Mouse (Mus musculus) embryonic facial prominence, embryonic 11.5 days (tissue): ENCODE data around the gene Abi1. TPM values are rescaled to one million over a fixed set of nuclear protein-coding genes. Genes with fewer than 3 reads are reported as not detected.

ENCODE experiments used
- ATAC-seq: fragments of 200-750 bp; cut with Nextera tagmentation; replicated peaks from 2 replicates; pipeline ENCODE4 v1.8.0; 2017; ENCODE audit warnings: low read depth; ENCODE audit not compliant: insufficient number of reproducible peaks, low FRiP score, low TSS enrichment
- DNase-seq: peaks from one replicate; pipeline ENCODE4 v3.0.0-alpha.2; 2015; ENCODE audit warnings: low spot score
- H3K27ac ChIP-seq: fragments of 300-500 bp; sonication (generic); replicated peaks from 2 replicates; pipeline ENCODE4 v1.5.1; 2014; ENCODE audit warnings: mild to moderate bottlenecking, low read depth, low read length, control low read depth
- H3K27me3 ChIP-seq: fragments of 300-500 bp; sonication (generic); 2 replicates; pipeline ENCODE4 v1.6.1; 2014; ENCODE audit warnings: mild to moderate bottlenecking, low read length, moderate library complexity, mixed read lengths; ENCODE audit not compliant: control insufficient read depth, insufficient read depth
- H3K36me3 ChIP-seq: fragments of 300-500 bp; sonication (generic); replicated peaks from 2 replicates; pipeline ENCODE4 v1.6.1; 2014; ENCODE audit warnings: low read depth, mild to moderate bottlenecking, low read length, moderate library complexity, mixed read lengths; ENCODE audit not compliant: control insufficient read depth, insufficient read depth
- H3K4me1 ChIP-seq: fragments of 300-500 bp; sonication (generic); 2 replicates; pipeline ENCODE4 v1.6.1; 2014; ENCODE audit warnings: low read length, mixed read lengths; ENCODE audit not compliant: control insufficient read depth, insufficient read depth
- H3K4me2 ChIP-seq: fragments of 300-500 bp; sonication (generic); 2 replicates; pipeline ENCODE4 v1.6.1; 2014; ENCODE audit warnings: low read depth, mild to moderate bottlenecking, control low read depth, low read length, moderate library complexity
- H3K4me3 ChIP-seq: fragments of 300-500 bp; sonication (generic); 2 replicates; pipeline ENCODE4 v1.5.1; 2014; ENCODE audit warnings: low read depth, low read length, control low read depth
- H3K9ac ChIP-seq: fragments of 300-500 bp; sonication (generic); replicated peaks from 2 replicates; pipeline ENCODE4 v1.6.1; 2014; ENCODE audit warnings: mild to moderate bottlenecking, control low read depth, low read length
- H3K9me3 ChIP-seq: fragments of 300-500 bp; sonication (generic); replicated peaks from 2 replicates; pipeline ENCODE4 v1.6.1; 2016; ENCODE audit warnings: mild to moderate bottlenecking, low read length, inconsistent platforms, mixed read lengths; ENCODE audit not compliant: control insufficient read depth
- WGBS: fragments of 180-500 bp; shearing (Covaris S2); extraction: QIAGEN DNeasy Blood & Tissue Kit; methylation state at CpG from one replicate; pipeline ENCODE4 v1.1.7; 2014; 5-methylcytosine and 5-hydroxymethylcytosine counted together
- polyA plus RNA-seq: library from polyadenylated mRNA; unstranded; fragments of >200 nt; fragmentation: Nextera tagmentation; extraction: Ambion mirVana; gene quantifications from 2 replicates; pipeline ENCODE4 v1.2.1, GENCODE M21; 2014

Gene Abi1
- polyA plus RNA-seq, 1 experiment from 2014 or later = 42.3 TPM

- peak overlapping the region; percentile 78 for H3K4me2 ChIP-seq
- no peaks in the 10 kb centered on the region for H3K36me3 ChIP-seq
- no peaks in the 10 kb centered on the region for H3K9me3 ChIP-seq
- DNase-seq (peak; percentile 92), ATAC-seq (peak; percentile 92)
- H3K4me3 ChIP-seq = peak overlapping the region; percentile 51
- H3K27me3 ChIP-seq = no peaks in the 10 kb centered on the region
- no peaks in the 10 kb centered on the region for H3K4me1 ChIP-seq
- peak overlapping the region; percentile 63 for H3K9ac ChIP-seq
- 0% methylated on average over 50 of the region's 50 CpGs for WGBS
- peak overlapping the region; percentile 80 for H3K27ac ChIP-seq
Measured at GRCm38 (mm10) chr2:23068894-23069744, 29.1 kb upstream of the Abi1 start.

GRCm38 (mm10) chr2:23068370-23068737 lies 28.3 kb upstream of the Abi1 start:
- no peaks in the 10 kb centered on the region for H3K36me3 ChIP-seq
- H3K27ac ChIP-seq = peak overlapping the region; percentile 80
- ATAC-seq (peak; percentile 74), DNase-seq (no peak)
- 0% methylated on average over 21 of the region's 21 CpGs for WGBS
- peak overlapping the region; percentile 63 for H3K9ac ChIP-seq
- H3K4me3 ChIP-seq = peak overlapping the region; percentile 51
- H3K4me2 ChIP-seq = peak overlapping the region; percentile 78
- H3K9me3 ChIP-seq = no peaks in the 10 kb centered on the region
- no peaks in the 10 kb centered on the region for H3K4me1 ChIP-seq
- H3K27me3 ChIP-seq = no peaks in the 10 kb centered on the region

DNA sequence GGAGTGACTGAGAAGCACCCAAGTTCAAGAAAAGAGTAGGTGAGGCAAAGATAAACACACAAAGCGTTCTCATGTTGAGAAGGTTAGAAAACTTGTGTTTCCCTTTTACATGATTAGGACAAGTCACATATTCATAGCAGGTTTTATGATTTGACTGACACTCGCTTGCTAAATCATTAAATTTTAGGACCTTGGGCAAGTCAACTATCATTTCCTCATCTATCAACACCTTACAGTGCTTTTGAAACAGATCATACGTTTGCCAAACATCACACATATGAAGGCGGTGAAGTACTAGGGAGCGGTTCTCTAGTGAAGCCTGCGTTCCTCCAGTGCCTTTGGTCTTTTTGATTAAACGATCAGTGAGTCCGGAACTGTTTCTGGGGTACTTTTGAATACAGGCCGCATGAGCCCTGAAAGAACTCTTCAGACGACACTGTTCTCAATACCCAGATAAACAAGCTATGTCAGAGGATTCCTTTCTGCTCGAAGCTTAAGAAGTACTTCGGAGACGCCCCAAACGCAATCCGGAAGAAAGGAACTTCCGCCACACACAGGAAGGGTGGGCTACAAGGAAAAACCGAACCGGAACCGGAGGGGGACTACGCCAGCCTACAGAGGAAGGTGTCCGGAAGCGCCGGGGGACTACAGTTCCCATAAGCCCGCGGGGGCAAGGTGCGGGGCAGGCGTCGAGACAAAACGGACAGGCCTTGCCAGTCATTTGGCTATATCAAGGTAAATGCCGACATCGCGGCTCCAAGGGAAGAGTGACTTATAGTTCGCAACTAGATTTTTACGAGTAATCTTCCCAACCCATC lies 27.7 kb upstream of the Abi1 start, which contains the start of gene Acbd5:
Gene Acbd5, plus strand, starts transcription at position 616 of the 818 bp plus-strand sequence.
- H3K9me3 ChIP-seq = no peaks in the 10 kb centered on the region
- peak; percentile 93 for ATAC-seq

DNA sequence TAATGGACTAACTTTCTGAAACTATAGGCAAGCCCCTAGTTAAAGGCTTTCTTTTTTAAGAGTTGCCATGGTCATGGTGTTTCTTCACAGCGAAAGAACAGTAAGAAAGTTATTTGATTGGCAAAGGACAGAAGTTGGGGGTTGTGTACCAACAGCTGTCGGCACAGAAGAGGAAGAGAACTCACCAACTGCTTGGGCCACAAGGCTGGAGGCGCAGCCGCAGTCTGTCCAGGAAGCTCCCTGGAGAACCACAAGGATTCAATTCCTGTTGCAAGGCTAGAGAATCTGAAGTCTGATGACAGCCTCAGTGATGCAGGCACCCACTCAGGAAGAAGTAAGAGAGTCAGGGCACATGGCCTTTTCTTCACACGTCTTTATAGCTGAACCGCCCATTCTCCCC lies 12.5 kb upstream of the Abi1 start:
- H3K9ac ChIP-seq = no peak overlapping the region
- H3K27ac ChIP-seq = no peak overlapping the region
- 70% methylated on average over 6 of the region's 6 CpGs for WGBS
- H3K36me3 ChIP-seq = no peaks in the 10 kb centered on the region
- ATAC-seq (no peak), DNase-seq (no peak)
- no peak overlapping the region for H3K4me3 ChIP-seq
- H3K9me3 ChIP-seq = no peaks in the 10 kb centered on the region
- no peaks in the 10 kb centered on the region for H3K27me3 ChIP-seq
- no peak overlapping the region for H3K4me2 ChIP-seq
- no peaks in the 10 kb centered on the region for H3K4me1 ChIP-seq

More for the DNA sequence above, 27.7 kb upstream of the Abi1 start, which contains the start of gene Acbd5:
- H3K4me2 ChIP-seq = peak within 1 kb of the TSS; percentile 78
- H3K4me1 ChIP-seq = no peaks in the 10 kb centered on the region
- peak within 1 kb of the TSS; percentile 63 for H3K9ac ChIP-seq
- peak within 1 kb of the TSS; percentile 80 for H3K27ac ChIP-seq
- H3K4me3 ChIP-seq = peak within 1 kb of the TSS; percentile 51
- 3% methylated on average over 34 of the region's 34 CpGs for WGBS
- H3K27me3 ChIP-seq = no peaks in the 10 kb centered on the region
- DNase-seq = peak; percentile 98
- H3K36me3 ChIP-seq = no peaks in the 10 kb centered on the region

DNA sequence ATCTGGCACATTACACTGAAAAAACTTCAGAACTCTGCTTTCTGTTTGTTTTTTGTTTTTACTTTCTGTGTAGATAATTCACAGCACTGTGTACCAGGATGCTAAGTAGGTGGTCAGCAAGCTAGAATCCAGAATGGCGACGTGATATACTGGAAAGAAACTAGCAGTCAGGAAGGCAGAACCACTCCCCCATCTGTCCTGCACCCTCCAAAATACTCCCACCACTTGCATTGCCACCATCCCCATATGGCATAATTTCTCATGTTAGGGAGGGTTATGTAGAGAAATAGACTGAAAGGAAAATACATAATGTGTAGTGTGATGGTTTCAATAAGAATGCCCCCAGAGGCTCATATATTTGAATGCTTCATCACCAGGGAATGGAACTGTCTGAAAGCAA lies 11.8 kb upstream of the Abi1 start:
- WGBS = 92% methylated on average over 2 of the region's 2 CpGs
- no peak overlapping the region for H3K4me3 ChIP-seq
- no peaks in the 10 kb centered on the region for H3K27me3 ChIP-seq
- no peaks in the 10 kb centered on the region for H3K9me3 ChIP-seq
- DNase-seq (no peak), ATAC-seq (no peak)
- no peak overlapping the region for H3K27ac ChIP-seq
- H3K9ac ChIP-seq = no peak overlapping the region
- no peak overlapping the region for H3K4me2 ChIP-seq
- no peaks in the 10 kb centered on the region for H3K4me1 ChIP-seq
- H3K36me3 ChIP-seq = no peaks in the 10 kb centered on the region

DNA sequence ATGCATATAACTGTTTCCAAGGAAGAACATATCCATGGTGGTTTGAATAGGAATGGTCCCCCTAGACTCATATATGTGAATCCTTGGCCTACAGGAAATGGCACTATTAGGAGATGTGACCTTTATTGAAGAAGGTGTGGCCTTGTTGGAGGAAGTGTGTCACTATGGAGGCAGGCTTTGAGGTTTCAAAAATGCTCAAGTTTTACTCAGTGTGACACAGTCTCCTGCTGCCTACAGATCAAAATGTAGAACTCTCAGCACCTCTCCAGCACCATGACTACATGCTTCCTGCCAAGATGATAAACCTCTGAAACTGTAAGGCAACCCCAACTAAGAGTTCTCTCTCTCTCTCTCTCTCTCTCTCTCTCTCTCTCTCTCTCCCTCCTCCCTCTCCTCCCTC lies 8.0 kb upstream of the Abi1 start:
- Histone ChIP-seq H3K9ac (no peak overlapping the region), H3K4me1 (no peaks in the 10 kb centered on the region), H3K36me3 (no peaks in the 10 kb centered on the region), H3K27ac (no peak overlapping the region), H3K27me3 (no peaks in the 10 kb centered on the region), H3K4me2 (no peak overlapping the region), H3K4me3 (no peak overlapping the region), H3K9me3 (no peaks in the 10 kb centered on the region)
- ATAC-seq (no peak), DNase-seq (no peak)

DNA sequence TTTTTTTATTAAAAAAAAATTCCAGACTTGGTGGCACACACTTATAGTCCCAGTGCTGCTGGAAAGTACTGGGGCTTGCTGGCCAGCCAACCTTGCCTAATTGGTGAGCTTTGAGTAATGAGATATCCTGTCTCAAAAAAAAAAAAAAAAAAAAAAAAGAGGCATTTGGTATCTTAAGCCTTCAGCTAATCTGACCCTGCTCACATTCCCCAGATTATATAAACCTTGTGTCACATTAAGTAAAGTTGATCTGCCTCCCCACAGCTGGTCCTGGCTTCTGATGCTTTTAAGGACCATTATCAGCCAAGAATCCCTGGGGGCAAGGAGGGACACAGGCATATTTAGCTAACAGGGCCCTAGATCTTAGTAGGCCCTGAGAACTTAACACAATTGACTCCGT lies 5.7 kb upstream of the Abi1 start:
- H3K27ac ChIP-seq = no peak overlapping the region
- no peaks in the 10 kb centered on the region for H3K36me3 ChIP-seq
- no peaks in the 10 kb centered on the region for H3K4me1 ChIP-seq
- no peaks in the 10 kb centered on the region for H3K9me3 ChIP-seq
- H3K9ac ChIP-seq = no peak overlapping the region
- H3K4me3 ChIP-seq = no peak overlapping the region
- DNase-seq (no peak), ATAC-seq (no peak)
- 50% methylated on average over 1 of the region's 1 CpGs for WGBS
- no peak overlapping the region for H3K4me2 ChIP-seq
- no peaks in the 10 kb centered on the region for H3K27me3 ChIP-seq

DNA sequence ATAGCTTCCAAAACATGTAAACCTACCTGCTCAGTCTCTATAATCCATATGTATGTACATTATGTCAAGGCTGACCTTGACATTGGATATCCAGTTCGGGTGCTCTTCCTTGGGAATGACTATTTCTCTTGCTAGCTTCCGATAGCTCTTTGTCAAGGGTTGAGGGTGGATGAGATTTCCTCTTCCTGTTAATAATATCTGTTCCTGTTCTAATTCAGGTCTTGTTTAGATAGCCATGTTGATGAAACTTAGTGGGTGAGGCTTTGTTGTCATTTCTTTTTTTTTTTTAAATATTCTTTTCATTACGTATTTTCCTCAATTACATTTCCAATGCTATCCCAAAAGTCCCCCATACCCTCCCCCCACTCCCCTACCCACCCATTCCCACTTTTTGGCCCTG lies 2.1 kb upstream of the Abi1 start:
- Histone ChIP-seq H3K4me2 (no peak overlapping the region), H3K36me3 (no peaks in the 10 kb centered on the region), H3K4me1 (no peaks in the 10 kb centered on the region), H3K27ac (no peak overlapping the region), H3K27me3 (no peaks in the 10 kb centered on the region), H3K4me3 (no peak overlapping the region), H3K9ac (no peak overlapping the region), H3K9me3 (no peaks in the 10 kb centered on the region)
- DNase-seq (no peak), ATAC-seq (no peak)
- WGBS = 90% methylated on average over 3 of the region's 3 CpGs
